Mouse (Mus musculus): ENCODE measurements around the gene Ltb4r1.

GRCm38 (mm10) chr14:55787731-55788130, 22.0 kb downstream of the Ltb4r1 start:
- TF ChIP-seq CTCF (IDR thresholded peaks at IDR 0.05; ENCODE audit: borderline replicate concordance, insufficient read depth, low read length) (no peak), POLR2A (IDR thresholded peaks at IDR 0.05; ENCODE audit: low read depth, low read length) (no peak)

Data from embryonic fibroblast, embryonic 13.5 days (primary cell).